Mouse (Mus musculus) kidney, adult 2 months (tissue): ENCODE results near the gene Adamtsl2.

Source experiments
- CTCF ChIP-seq: fragments of 200-500 bp; conservative IDR thresholded peaks from 2 replicates; pipeline ENCODE4 v1.5.1; 2011; ENCODE audit warnings: low read depth, mild to moderate bottlenecking, control low read depth, low read length, moderate library complexity, mixed read lengths; ENCODE audit not compliant: insufficient read depth, insufficient read length
- POLR2A ChIP-seq: fragments of 200-500 bp; IDR thresholded peaks from one replicate; pipeline ENCODE4 v1.6.1; 2011; ENCODE audit warnings: low read depth, low read length, control low read depth

DNA sequence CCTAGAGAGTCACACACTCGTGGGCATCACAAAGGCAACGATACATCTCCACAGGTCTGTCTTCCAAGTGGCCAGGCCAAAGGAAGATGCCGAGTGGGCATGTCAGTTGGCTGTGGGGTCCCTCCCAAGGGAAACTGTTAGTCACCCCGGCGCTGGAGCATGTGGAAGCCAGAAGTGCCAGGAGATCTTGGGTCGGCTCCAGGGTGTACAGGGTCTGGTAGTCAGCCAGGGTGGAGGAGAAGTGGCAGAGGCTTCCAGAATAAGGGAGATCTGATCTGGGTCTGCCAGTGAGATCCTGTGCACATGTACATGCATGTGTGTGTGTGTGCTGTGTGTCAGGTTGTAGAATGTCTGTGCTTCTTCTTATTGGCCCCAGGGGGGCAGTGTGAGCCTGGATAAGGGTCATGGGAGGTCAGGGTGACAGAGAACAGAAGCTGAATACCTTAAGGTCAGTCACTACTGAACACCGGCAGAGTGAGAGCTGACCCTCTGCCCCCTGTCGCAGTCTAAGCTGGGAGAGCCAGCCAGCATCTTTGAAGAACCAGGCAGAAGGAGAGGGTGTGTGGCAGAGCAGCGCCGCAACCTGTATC is 1.4 kb upstream of the Adamtsl2 start:
- TF ChIP-seq CTCF: peak; percentile 27; the same call in 1 of the 2 replicates
- no peak for TF ChIP-seq POLR2A
